Mouse (Mus musculus): ENCODE measurements at regions not wholly inside any gene's neighbourhood (a gene's known extent, or its start where the extent isn't known, plus 50 kb on each side); places are given as distances from the start of the nearest gene placed in this dataset.
"Not testable (repeated sequence)": the region's sequence is repeated elsewhere in the genome, so short reads cannot be mapped to it uniquely, and the experiment has no call there.

DNA sequence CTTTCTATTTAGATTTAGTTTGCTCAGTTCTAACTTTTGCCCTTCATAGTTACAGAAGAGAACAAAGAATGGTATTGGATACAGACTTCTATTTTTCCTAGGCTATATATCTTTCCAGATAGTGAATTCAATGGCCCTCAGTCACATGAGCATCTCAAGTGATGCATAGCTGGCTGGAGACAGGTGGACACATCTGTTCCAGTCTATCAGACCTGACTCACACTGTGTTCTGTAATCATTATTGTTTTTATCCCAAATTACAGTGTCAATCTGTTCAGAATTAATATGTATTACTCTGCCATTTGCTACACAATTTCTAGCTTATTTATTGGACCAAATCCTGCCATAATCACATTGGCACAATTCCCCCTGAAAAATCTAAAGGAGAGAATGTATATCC lies 298.0 kb upstream of the Foxg1 start:
- Histone ChIP-seq H3K27ac (ENCODE audit: insufficient read depth, low read length) (no peak overlapping the region), H3K4me3 (replicated peaks; ENCODE audit: insufficient read depth, low read depth, low read length) (no peak overlapping the region), H3K27me3 (ENCODE audit: control insufficient read depth, insufficient read depth, low read length) (no peaks in the 10 kb centered on the region), H3K4me1 (ENCODE audit: control insufficient read depth, insufficient read depth, low read length) (no peaks in the 10 kb centered on the region)
- no peak for DNase-seq
- TF ChIP-seq CTCF (IDR thresholded peaks at IDR 0.05; ENCODE audit: borderline replicate concordance, insufficient read depth, low read depth, low read length) = no peak

DNA sequence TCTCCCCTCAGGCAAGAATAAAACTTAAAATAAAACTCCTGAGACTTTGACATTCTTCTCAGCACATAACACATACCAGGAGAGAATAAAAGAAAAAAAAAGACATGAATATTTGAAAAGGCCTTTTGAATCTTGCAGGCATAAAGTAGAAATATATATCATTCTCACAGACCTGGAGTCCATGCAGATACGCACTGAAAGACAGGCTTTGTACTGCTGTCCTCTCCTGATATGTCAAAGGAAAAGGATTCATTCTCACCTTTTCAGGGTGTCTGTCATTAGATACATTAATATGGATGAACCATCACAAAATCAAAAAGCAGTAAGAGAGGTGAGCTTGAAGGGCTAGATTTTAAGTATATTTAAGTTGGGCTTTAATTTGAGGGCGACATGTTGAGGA lies 296.4 kb upstream of the Foxg1 start:
- no peak for TF ChIP-seq POLR2A (IDR thresholded peaks at IDR 0.05; ENCODE audit: borderline replicate concordance, insufficient read depth, low read length)
- TF ChIP-seq CTCF (IDR thresholded peaks at IDR 0.05; ENCODE audit: borderline replicate concordance, insufficient read depth, low read depth, low read length) = no peak
- 80% methylated on average over 2 of the region's 2 CpGs for WGBS
- no peak overlapping the region for H3K4me3 ChIP-seq (replicated peaks; ENCODE audit: insufficient read depth, low read depth, low read length)
- H3K27me3 ChIP-seq (ENCODE audit: control insufficient read depth, insufficient read depth, low read length) = no peaks in the 10 kb centered on the region
- DNase-seq = no peak
- H3K4me1 ChIP-seq (ENCODE audit: control insufficient read depth, insufficient read depth, low read length) = no peaks in the 10 kb centered on the region
- no peak overlapping the region for H3K27ac ChIP-seq (ENCODE audit: insufficient read depth, low read length)

DNA sequence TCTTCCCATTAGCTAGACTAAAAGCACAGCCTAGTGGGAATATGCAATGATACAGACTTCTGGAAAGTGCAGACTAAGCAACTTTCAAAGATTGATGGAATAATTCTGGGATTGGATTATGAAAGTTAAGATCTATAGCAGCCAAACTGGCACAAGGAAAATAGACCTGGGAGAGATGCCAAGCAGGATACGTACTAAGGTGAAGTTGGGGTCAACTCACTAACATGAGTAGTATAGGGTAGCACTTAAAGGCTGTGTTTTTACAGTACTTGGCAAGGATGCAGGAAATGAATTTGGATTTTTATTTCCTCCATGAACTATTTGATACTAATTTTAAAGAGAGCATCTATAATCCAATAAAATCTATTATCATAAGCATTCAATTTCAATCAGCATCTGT lies 292.3 kb upstream of the Foxg1 start:
- 37% methylated on average over 1 of the region's 1 CpGs for WGBS
- TF ChIP-seq CTCF (IDR thresholded peaks at IDR 0.05; ENCODE audit: borderline replicate concordance, insufficient read depth, low read depth, low read length) (no peak), POLR2A (IDR thresholded peaks at IDR 0.05; ENCODE audit: borderline replicate concordance, insufficient read depth, low read length) (no peak)
- no peaks in the 10 kb centered on the region for H3K27me3 ChIP-seq (ENCODE audit: control insufficient read depth, insufficient read depth, low read length)
- H3K4me3 ChIP-seq (replicated peaks; ENCODE audit: insufficient read depth, low read depth, low read length) = no peak overlapping the region
- H3K4me1 ChIP-seq (ENCODE audit: control insufficient read depth, insufficient read depth, low read length) = no peaks in the 10 kb centered on the region
- H3K27ac ChIP-seq (ENCODE audit: insufficient read depth, low read length) = no peak overlapping the region
- no peak for DNase-seq

DNA sequence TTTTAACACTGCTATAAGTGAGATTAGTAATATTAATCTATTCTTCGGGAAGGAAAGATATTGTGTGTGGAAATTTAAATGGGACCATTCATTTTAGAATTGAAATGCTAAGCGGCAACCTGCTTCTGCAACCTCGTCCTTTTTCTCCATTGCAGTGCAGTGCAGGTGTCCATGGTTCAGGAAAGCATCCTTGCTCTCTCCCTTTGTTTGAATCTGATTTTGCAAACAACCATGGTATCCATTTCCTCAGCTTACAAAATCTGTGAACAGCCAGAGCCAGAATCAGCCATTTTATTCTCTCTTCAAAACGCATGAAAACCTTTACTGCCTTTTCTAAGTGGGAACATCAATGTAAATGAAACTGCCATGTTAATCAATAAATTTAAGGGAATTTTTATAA lies 276.5 kb upstream of the Foxg1 start:
- 62% methylated on average over 4 of the region's 4 CpGs for whole genome bisulfite sequencing
- Histone ChIP-seq H3K4me1 (ENCODE audit: control insufficient read depth, insufficient read depth, low read length) (no peaks in the 10 kb centered on the region), H3K27me3 (ENCODE audit: control insufficient read depth, insufficient read depth, low read length) (no peaks in the 10 kb centered on the region), H3K27ac (ENCODE audit: insufficient read depth, low read length) (no peak overlapping the region), H3K4me3 (replicated peaks; ENCODE audit: insufficient read depth, low read depth, low read length) (no peak overlapping the region)
- no peak for TF ChIP-seq CTCF (IDR thresholded peaks at IDR 0.05; ENCODE audit: borderline replicate concordance, insufficient read depth, low read depth, low read length)
- TF ChIP-seq POLR2A (IDR thresholded peaks at IDR 0.05; ENCODE audit: borderline replicate concordance, insufficient read depth, low read length) = no peak
- no peak for DNase-seq

DNA sequence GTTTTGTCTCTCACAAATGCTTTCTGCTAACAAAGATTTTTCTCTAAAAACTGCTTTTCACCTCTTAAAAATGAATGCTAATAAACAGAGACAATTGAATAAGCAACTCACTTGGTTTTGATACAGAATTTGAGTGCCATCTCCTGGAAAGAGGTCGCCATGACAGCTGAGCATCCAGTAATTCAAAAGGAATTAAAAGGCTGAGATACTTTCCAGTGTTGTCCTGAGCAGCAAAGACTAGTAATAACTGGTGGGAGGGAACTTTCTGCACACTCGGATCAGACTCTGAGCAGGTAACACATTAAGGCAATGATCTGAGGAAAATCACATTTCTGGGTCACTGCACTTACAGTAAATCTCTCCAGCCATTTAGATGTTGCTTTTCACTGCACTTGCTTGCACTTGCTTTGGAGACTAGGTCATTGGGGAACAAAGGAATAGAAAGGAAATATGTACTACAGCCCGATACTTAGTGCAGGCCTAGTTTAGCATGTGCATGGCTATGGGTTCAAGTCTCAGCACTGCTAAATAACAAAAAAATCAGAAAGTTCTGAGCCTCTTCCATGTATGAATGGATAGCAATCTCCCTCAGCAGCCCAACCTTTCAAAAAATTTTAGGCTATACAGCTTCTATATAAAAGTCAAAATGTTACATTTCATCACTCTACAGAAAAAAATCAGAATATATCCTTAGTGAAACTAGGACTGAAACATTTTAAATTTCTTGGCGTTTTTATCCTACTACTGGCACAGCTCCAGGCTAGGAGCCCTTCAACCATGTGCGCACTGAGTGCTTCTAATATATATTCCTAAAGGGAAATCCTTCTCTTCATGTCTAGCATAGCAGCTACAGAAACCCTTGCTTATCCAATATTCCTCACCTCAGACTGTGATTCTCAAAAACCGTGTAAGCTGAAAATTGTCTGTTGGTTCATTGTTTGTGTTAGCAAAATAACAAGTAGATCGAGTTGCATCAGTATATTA lies 275.8 kb upstream of the Foxg1 start:
- H3K4me1 ChIP-seq (ENCODE audit: control insufficient read depth, insufficient read depth, low read length) = no peaks in the 10 kb centered on the region
- no peak for TF ChIP-seq POLR2A (IDR thresholded peaks at IDR 0.05; ENCODE audit: borderline replicate concordance, insufficient read depth, low read length)
- TF ChIP-seq CTCF (IDR thresholded peaks at IDR 0.05; ENCODE audit: borderline replicate concordance, insufficient read depth, low read depth, low read length) = peak; percentile 30; the same call in 1 of the 2 replicates
- WGBS = 48% methylated on average over 7 of the region's 7 CpGs
- no peaks in the 10 kb centered on the region for H3K27me3 ChIP-seq (ENCODE audit: control insufficient read depth, insufficient read depth, low read length)
- no peak overlapping the region for H3K27ac ChIP-seq (ENCODE audit: insufficient read depth, low read length)
- no peak overlapping the region for H3K4me3 ChIP-seq (replicated peaks; ENCODE audit: insufficient read depth, low read depth, low read length)
- DNase-seq = peak; percentile 9 to 10

- TF ChIP-seq CTCF (IDR thresholded peaks at IDR 0.05; ENCODE audit: borderline replicate concordance, insufficient read depth, low read depth, low read length) = no peak
- no peak for TF ChIP-seq POLR2A (IDR thresholded peaks at IDR 0.05; ENCODE audit: borderline replicate concordance, insufficient read depth, low read length)
- WGBS = 82% methylated on average over 10 of the region's 10 CpGs
- no peak for DNase-seq
- Histone ChIP-seq H3K4me1 (ENCODE audit: control insufficient read depth, insufficient read depth, low read length) (no peaks in the 10 kb centered on the region), H3K27me3 (ENCODE audit: control insufficient read depth, insufficient read depth, low read length) (no peaks in the 10 kb centered on the region), H3K4me3 (replicated peaks; ENCODE audit: insufficient read depth, low read depth, low read length) (no peak overlapping the region), H3K27ac (ENCODE audit: insufficient read depth, low read length) (no peak overlapping the region)
These were observed 274.9 kb upstream of the Foxg1 start for GRCm38 (mm10) chr12:49107415-49108148.

DNA sequence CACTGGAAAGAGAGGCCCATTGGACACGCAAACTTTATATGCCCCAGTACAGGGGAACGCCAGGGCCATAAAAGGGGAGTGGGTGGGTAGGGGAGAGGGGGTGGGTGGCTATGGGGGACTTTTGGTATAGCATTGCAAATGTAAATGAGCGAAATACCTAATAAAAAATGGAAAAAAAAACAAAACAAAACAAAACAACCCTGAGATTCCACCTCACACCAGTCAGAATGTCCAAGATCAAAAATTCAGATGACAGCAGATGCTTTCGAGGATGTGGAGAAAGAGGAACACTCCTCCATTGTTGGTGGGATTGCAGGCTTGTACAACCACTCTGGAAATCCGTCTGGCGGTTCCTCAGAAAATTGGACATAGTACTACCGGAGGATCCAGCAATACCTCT lies 251.4 kb upstream of the Foxg1 start:
- WGBS = 86% methylated on average over 4 of the region's 7 CpGs
- not testable (repeated sequence) for H3K4me1 ChIP-seq (ENCODE audit: control insufficient read depth, insufficient read depth, low read length); H3K27me3 ChIP-seq (ENCODE audit: control insufficient read depth, insufficient read depth, low read length); DNase-seq; H3K27ac ChIP-seq (ENCODE audit: insufficient read depth, low read length); H3K4me3 ChIP-seq (replicated peaks; ENCODE audit: insufficient read depth, low read depth, low read length)

DNA sequence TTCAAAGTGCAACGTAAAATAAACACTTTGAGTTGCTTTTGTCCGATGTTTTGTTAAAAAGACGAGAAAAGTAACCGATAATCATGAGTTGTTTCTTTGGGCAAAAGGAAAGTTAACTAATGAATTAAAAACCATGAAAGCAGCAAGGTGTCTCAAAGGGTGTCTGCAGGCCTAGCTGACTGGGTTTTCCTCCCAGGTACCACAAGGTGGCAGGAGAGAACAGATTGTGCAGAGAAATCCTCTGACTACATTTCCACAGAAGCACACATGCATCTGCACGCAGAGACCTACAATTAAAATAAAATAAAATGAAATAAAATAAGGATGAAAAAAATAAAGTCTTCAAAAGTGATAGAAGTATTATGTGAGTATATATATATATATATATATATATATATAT lies 212.4 kb upstream of the Foxg1 start:
- Histone ChIP-seq H3K27me3 (ENCODE audit: control insufficient read depth, insufficient read depth, low read length) (no peaks in the 10 kb centered on the region), H3K4me3 (replicated peaks; ENCODE audit: insufficient read depth, low read depth, low read length) (no peak overlapping the region), H3K27ac (ENCODE audit: insufficient read depth, low read length) (no peak overlapping the region), H3K4me1 (ENCODE audit: control insufficient read depth, insufficient read depth, low read length) (no peaks in the 10 kb centered on the region)
- peak in 1 of 2 experiments; percentile 12 for DNase-seq
- TF ChIP-seq POLR2A (IDR thresholded peaks at IDR 0.05; ENCODE audit: borderline replicate concordance, insufficient read depth, low read length) = no peak
- TF ChIP-seq CTCF (IDR thresholded peaks at IDR 0.05; ENCODE audit: borderline replicate concordance, insufficient read depth, low read depth, low read length) = peak; percentile 41; the same call in 1 of the 2 replicates
- 60% methylated on average over 5 of the region's 5 CpGs for WGBS

Measured in cerebellum, adult 2 months (tissue).